Mouse (Mus musculus): ENCODE measurements around the gene Ago1. TPM values are rescaled to one million over a fixed set of nuclear protein-coding genes. Genes with fewer than 3 reads are reported as not detected.
A peak's percentile ranks its signal among the peaks of the same experiment; 100 is the strongest.

Ago1 gene
- polyA plus RNA-seq, 1 experiment from 2014 or later: 2.7 TPM

DNA sequence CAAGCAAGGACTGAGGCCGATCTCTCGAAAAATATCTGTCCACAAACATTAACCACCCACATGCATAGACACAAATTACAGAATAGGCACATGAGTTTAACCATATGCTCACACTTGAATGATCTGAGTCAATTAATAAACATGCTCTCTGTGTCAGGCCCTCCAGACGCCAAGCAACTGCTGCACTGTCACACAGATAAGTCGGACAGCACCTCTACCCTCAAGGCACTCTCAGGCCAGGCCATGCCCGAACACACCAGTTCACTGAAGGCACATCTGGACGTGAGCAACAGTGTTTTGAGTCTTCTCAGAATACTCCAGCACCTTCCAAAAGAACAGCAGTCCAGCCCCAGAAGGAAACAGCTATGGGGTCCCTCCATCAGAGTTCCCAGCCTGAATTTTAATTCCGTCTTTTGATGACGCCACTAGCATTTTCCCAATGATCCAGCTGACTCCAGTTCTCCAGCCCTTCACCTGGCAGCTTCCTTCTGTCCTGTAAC is 2.1 kb downstream of the Ago1 start:
- H3K4me1 ChIP-seq (replicated peaks; ENCODE audit: control insufficient read depth, insufficient read depth, low read length): peaks cover 4% of the 10 kb centered on the region; the same call in 1 of the 2 replicates
- 0 out of 2 replicates have a peak overlapping the region, but pooled peaks have one; percentile 2 for H3K4me2 ChIP-seq (replicated peaks; ENCODE audit: low read depth)
- H3K27ac ChIP-seq (ENCODE audit: low read depth, low read length): no peak overlapping the region
- ATAC-seq: no peak
- TF ChIP-seq CTCF (IDR thresholded peaks at IDR 0.05; ENCODE audit: low read depth): no peak
- no peak overlapping the region for H3K9ac ChIP-seq (ENCODE audit: low read depth, low read length)
- no peaks in the 10 kb centered on the region for H3K27me3 ChIP-seq (replicated peaks; ENCODE audit: control insufficient read depth, insufficient read depth, low read length)
- WGBS: 37% methylated on average over 8 of the region's 8 CpGs
- no peaks in the 10 kb centered on the region for H3K9me3 ChIP-seq (ENCODE audit: control insufficient read depth)
- no peaks in the 10 kb centered on the region for H3K36me3 ChIP-seq (ENCODE audit: control insufficient read depth, insufficient read depth)
- no peak overlapping the region for H3K4me3 ChIP-seq (ENCODE audit: low read depth, low read length)

DNA sequence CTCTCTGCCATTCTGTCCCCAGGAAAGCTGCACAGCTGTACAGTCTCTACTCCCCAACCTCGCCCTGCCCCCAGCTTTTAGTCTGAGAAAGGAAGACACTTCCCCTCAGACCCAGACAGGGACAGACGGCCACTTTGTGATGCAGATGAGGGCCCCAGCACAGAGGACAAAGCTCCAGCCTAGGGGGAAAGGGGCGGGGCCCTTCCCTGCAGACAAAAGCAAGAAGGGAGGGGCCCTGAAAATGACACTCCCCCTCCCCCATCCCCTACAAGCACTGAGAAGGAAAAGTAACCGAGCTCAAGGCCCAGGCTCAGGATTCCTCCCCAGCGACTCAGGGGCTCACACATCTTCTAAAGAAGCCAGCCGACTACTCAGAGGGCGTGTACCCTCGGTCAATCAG is 2.5 kb downstream of the Ago1 start:
- H3K36me3 ChIP-seq (ENCODE audit: control insufficient read depth, insufficient read depth): no peaks in the 10 kb centered on the region
- ATAC-seq: no peak
- 26% methylated on average over 8 of the region's 8 CpGs for WGBS

DNA sequence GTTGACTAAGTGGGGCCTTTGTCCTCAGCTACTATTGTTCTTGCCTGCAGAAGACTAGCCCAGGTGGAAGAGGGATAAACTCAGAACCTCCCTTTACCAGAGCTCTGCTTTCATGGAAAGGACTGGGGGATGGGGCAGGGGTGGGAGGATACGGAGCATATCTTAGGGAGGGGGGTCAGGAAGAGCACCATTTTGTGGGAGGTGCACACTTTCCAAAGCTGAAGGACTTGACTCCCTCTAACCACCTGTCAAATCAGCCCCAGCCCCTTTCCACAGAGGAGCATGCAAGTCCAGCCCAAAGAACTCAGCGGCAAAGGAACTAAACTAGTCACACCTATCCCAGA is 3.5 kb downstream of the Ago1 start:
- no peak overlapping the region for H3K4me2 ChIP-seq (replicated peaks; ENCODE audit: low read depth)
- no peak for TF ChIP-seq CTCF (IDR thresholded peaks at IDR 0.05; ENCODE audit: low read depth)
- 21% methylated on average over 2 of the region's 2 CpGs for WGBS
- H3K9me3 ChIP-seq (ENCODE audit: control insufficient read depth): no peaks in the 10 kb centered on the region
- H3K36me3 ChIP-seq (ENCODE audit: control insufficient read depth, insufficient read depth): peaks cover 8% of the 10 kb centered on the region; the same call in 1 of the 2 replicates
- ATAC-seq: no peak
- H3K4me3 ChIP-seq (ENCODE audit: low read depth, low read length): no peak overlapping the region
- no peak overlapping the region for H3K9ac ChIP-seq (ENCODE audit: low read depth, low read length)
- H3K27me3 ChIP-seq (replicated peaks; ENCODE audit: control insufficient read depth, insufficient read depth, low read length): no peaks in the 10 kb centered on the region
- H3K4me1 ChIP-seq (replicated peaks; ENCODE audit: control insufficient read depth, insufficient read depth, low read length): peaks cover 4% of the 10 kb centered on the region; the same call in 1 of the 2 replicates
- H3K27ac ChIP-seq (ENCODE audit: low read depth, low read length): no peak overlapping the region

More for the DNA sequence above, 2.5 kb downstream of the Ago1 start:
- Histone ChIP-seq H3K27me3 (replicated peaks; ENCODE audit: control insufficient read depth, insufficient read depth, low read length) (no peaks in the 10 kb centered on the region), H3K9ac (ENCODE audit: low read depth, low read length) (no peak overlapping the region), H3K4me3 (ENCODE audit: low read depth, low read length) (no peak overlapping the region), H3K4me1 (replicated peaks; ENCODE audit: control insufficient read depth, insufficient read depth, low read length) (peaks cover 4% of the 10 kb centered on the region; the same call in 1 of the 2 replicates), H3K9me3 (ENCODE audit: control insufficient read depth) (no peaks in the 10 kb centered on the region), H3K4me2 (replicated peaks; ENCODE audit: low read depth) (0 out of 2 replicates have a peak overlapping the region, but pooled peaks have one; percentile 2), H3K27ac (ENCODE audit: low read depth, low read length) (no peak overlapping the region)
- no peak for TF ChIP-seq CTCF (IDR thresholded peaks at IDR 0.05; ENCODE audit: low read depth)

DNA sequence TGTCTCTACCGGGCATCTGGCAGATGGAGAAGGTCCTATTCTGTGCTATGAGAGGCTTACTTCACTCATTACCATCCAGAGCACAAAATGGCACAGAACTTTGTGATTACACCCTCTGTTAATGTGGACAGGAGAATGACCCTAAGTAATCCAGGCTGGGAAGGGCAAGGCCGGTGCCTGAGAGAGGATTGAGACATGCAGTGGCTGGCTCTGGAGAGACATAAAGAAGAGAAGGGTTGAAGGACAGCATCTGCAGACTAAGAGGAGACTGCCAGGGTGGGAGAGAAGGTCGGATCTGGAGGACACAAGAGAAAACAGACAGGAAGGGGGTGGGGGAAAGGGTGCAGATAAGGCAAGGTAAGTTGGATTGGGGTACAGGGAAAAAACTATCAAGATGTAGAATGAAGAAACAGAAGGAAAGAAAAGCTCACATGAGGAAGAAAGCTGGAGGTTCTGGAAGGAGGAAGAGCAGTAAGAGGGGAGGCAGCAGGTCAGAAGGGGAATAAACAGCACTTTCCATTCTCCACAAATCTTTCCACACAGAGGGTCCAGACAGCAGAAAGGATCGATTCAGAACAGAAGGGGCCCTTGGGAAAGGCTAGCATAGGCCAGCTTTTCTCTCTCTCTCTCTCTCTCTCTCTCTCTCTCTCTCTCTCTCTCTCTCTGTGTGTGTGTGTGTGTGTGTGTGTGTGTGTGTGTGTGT is 4.0 kb downstream of the Ago1 start:
- Histone ChIP-seq H3K36me3 (ENCODE audit: control insufficient read depth, insufficient read depth) (peaks cover 14% of the 10 kb centered on the region), H3K4me2 (replicated peaks; ENCODE audit: low read depth) (no peak overlapping the region), H3K4me3 (ENCODE audit: low read depth, low read length) (no peak overlapping the region), H3K4me1 (replicated peaks; ENCODE audit: control insufficient read depth, insufficient read depth, low read length) (peaks cover 4% of the 10 kb centered on the region; the same call in 1 of the 2 replicates), H3K27ac (ENCODE audit: low read depth, low read length) (no peak overlapping the region), H3K27me3 (replicated peaks; ENCODE audit: control insufficient read depth, insufficient read depth, low read length) (no peaks in the 10 kb centered on the region), H3K9ac (ENCODE audit: low read depth, low read length) (no peak overlapping the region), H3K9me3 (ENCODE audit: control insufficient read depth) (no peaks in the 10 kb centered on the region)
- WGBS: 31% methylated on average over 4 of the region's 4 CpGs
- no peak for ATAC-seq
- no peak for TF ChIP-seq CTCF (IDR thresholded peaks at IDR 0.05; ENCODE audit: low read depth)

DNA sequence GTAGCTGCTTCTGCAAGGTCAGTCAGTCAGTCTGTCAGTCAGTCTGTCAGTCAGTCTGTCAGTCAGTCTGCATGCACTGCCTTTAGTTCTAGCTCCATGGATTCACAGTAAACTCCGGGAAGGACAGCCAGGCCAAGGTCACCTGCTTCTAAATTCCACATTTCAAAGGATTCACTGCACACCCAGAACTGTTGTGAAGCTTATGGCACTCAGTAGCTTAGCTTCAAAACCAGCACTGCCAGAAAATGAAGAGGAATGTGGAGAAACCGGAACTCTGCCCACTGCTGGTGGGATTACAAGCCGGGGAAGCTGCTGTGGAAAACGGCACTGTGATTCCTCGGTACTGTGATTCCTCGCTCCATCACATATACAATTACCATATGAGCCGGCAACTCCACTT is 12.9 kb downstream of the Ago1 start:
- H3K9ac ChIP-seq (ENCODE audit: low read depth, low read length): no peak overlapping the region
- WGBS: 90% methylated on average over 7 of the region's 7 CpGs
- no peaks in the 10 kb centered on the region for H3K27me3 ChIP-seq (replicated peaks; ENCODE audit: control insufficient read depth, insufficient read depth, low read length)
- H3K4me3 ChIP-seq (ENCODE audit: low read depth, low read length): no peak overlapping the region
- H3K9me3 ChIP-seq (ENCODE audit: control insufficient read depth): no peaks in the 10 kb centered on the region
- no peak overlapping the region for H3K4me2 ChIP-seq (replicated peaks; ENCODE audit: low read depth)
- H3K36me3 ChIP-seq (ENCODE audit: control insufficient read depth, insufficient read depth): peaks cover 61% of the 10 kb centered on the region
- no peak overlapping the region for H3K27ac ChIP-seq (ENCODE audit: low read depth, low read length)
- no peak for TF ChIP-seq CTCF (IDR thresholded peaks at IDR 0.05; ENCODE audit: low read depth)
- ATAC-seq: no peak
- H3K4me1 ChIP-seq (replicated peaks; ENCODE audit: control insufficient read depth, insufficient read depth, low read length): no peaks in the 10 kb centered on the region

DNA sequence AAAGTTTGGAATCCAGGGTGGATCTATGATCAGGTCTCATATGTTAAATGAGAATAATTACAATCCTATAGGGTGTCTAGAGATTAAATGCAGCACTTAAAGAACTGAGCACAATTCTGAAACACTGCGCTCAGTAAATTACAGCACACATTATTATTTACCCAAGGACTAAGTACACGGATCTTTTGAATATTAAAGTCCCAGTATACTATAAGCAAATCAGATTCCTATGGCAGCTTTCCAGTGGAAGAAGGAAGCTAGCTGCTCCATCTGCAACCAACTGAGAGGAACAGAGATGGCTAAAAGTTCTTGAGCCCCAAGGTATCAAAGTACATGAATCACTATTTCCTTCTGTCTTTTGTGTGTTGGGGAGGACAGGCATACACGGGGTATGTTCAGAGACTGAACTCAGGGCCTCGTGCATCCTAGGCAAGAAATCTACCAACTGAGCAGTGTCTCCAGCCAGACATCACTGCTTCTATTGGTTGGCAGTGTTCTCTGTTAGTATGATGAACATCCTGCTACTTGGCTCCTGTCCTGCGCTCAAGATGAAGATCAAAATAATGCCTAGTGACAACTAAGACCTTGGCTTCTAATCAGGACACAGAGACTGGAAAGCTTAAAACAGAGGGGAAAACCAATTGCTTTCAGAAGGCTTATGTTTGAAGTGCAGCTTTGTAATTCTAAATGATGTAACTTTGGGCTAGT is 13.7 kb downstream of the Ago1 start:
- H3K9ac ChIP-seq (ENCODE audit: low read depth, low read length): no peak overlapping the region
- no peaks in the 10 kb centered on the region for H3K4me1 ChIP-seq (replicated peaks; ENCODE audit: control insufficient read depth, insufficient read depth, low read length)
- no peak overlapping the region for H3K4me3 ChIP-seq (ENCODE audit: low read depth, low read length)
- H3K27me3 ChIP-seq (replicated peaks; ENCODE audit: control insufficient read depth, insufficient read depth, low read length): no peaks in the 10 kb centered on the region
- H3K36me3 ChIP-seq (ENCODE audit: control insufficient read depth, insufficient read depth): peaks cover 57% of the 10 kb centered on the region
- no peaks in the 10 kb centered on the region for H3K9me3 ChIP-seq (ENCODE audit: control insufficient read depth)
- TF ChIP-seq CTCF (IDR thresholded peaks at IDR 0.05; ENCODE audit: low read depth): no peak
- no peak overlapping the region for H3K27ac ChIP-seq (ENCODE audit: low read depth, low read length)
- WGBS: 76% methylated on average over 5 of the region's 5 CpGs
- ATAC-seq: no peak
- H3K4me2 ChIP-seq (replicated peaks; ENCODE audit: low read depth): no peak overlapping the region

Measured in intestine, postnatal 0 days (tissue).